9 mouse cellular contexts compared by ENCODE assay signal in the genomic region with DNA sequence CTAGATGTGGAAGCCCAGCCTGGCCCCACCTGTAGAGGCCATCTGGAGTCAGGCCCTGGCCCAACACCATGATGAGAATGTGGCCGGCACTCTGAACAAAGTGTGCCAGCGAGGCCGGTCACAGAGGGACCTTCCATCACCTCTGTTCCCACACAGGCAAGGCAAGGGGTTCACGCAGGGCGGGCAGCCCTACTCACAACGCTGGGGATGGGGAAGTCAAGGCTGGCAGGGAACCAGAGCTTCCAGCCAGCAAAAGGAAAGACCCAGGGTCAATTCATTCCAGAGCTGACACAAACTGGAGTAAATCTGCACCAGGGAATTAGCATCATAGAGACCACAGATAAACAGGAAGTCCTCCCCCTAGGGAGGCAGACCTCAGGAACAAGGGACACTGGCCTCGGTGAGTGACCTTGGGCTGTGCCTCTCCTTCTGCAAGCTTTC. TPM values are rescaled to one million over a fixed set of nuclear protein-coding genes. Genes with fewer than 3 reads are reported as not detected.
DNase-seq lines count a peak whose midpoint lies in the region; ATAC-seq and TF ChIP-seq lines count a peak whose summit lies in the region.
"Had no signal": no experiment of that assay in that cellular context is flagged by ENCODE, and none has a peak within 500 bp of the region (broad histone marks: within the 10 kb centered on the region; RNA-seq: fewer than 3 reads in every experiment).

No protein-coding gene starts in this region.

- DNase-seq in forebrain, embryonic 10.5 days (ENCODE audit: extremely low spot score, low spot score), result no peak
- peak; percentile 31 for DNase-seq in MEL (ENCODE audit: low read depth, low spot score)
- peak; percentile 60 to 63 for DNase-seq in heart, adult 2 months
- peak; percentile 63 for DNase-seq in kidney, adult 9 months
- DNase-seq in right cerebral cortex, adult 18-20 months, result no peak
- no peak for DNase-seq in ovary, postnatal 14 days (ENCODE audit: low spot score)
- DNase-seq: thymus, postnatal 14 days had no signal

- no peak overlapping the region for H3K4me3 ChIP-seq in forebrain, embryonic 13.5 days
- H3K4me3 ChIP-seq in forebrain, embryonic 10.5 days, result no peak overlapping the region
- no peak overlapping the region for H3K4me3 ChIP-seq in MEL (ENCODE audit: control insufficient read depth in 1 of 2, insufficient read depth in 1 of 2, low read depth in 2 of 2, low read length in 2 of 2)
- peak overlapping the region; percentile 9; the same call in 1 of the 2 replicates for H3K4me3 ChIP-seq in heart, adult 2 months

- peaks cover 11% of the 10 kb centered on the region for H3K79me2 ChIP-seq in MEL (ENCODE audit: control insufficient read depth, insufficient read depth, low read length, poor library complexity)
- H3K79me2 ChIP-seq in heart, adult 2 months (replicated peaks; ENCODE audit: control insufficient read depth, insufficient read depth, low read length), result peaks cover 6% of the 10 kb centered on the region

- intact Hi-C loops in heart, adult 2 months (cut with DNase I), result no loop called here

- TF ChIP-seq EP300 in MEL (IDR thresholded peaks at IDR 0.05; ENCODE audit: low read depth in 1 of 2, low read length in 2 of 2), result no peak
- TF ChIP-seq EP300 in heart, adult 2 months (IDR thresholded peaks at IDR 0.05; ENCODE audit: insufficient read depth, low read depth, low read length), result no peak

- H3K36me3 ChIP-seq in forebrain, embryonic 13.5 days (ENCODE audit: poor library complexity, severe bottlenecking), result peaks cover 74% of the 10 kb centered on the region
- H3K36me3 ChIP-seq in forebrain, embryonic 10.5 days (replicated peaks), result peaks cover 83% of the 10 kb centered on the region
- peaks cover 0 to 28% of the 10 kb centered on the region in 2 experiments; a peak in 2 of 4 replicates for H3K36me3 ChIP-seq in MEL (ENCODE audit: control insufficient read depth in 1 of 2, insufficient read depth in 2 of 2, low read length in 2 of 2)
- H3K36me3 ChIP-seq in heart, adult 2 months (ENCODE audit: control insufficient read depth, insufficient read depth, low read length), result peaks cover 30% of the 10 kb centered on the region

- H3K27ac ChIP-seq in forebrain, embryonic 13.5 days, result no peak overlapping the region
- no peak overlapping the region for H3K27ac ChIP-seq in forebrain, embryonic 10.5 days
- no peak overlapping the region; the same call in 1 of the 2 replicates for H3K27ac ChIP-seq in MEL (ENCODE audit: control insufficient read depth, low read depth, low read length)
- peak overlapping the region; percentile 67 for H3K27ac ChIP-seq in heart, adult 2 months

- no peaks in the 10 kb centered on the region for H3K27me3 ChIP-seq in forebrain, embryonic 13.5 days
- H3K27me3 ChIP-seq in forebrain, embryonic 10.5 days (ENCODE audit: poor library complexity, severe bottlenecking), result no peaks in the 10 kb centered on the region
- no peaks in the 10 kb centered on the region for H3K27me3 ChIP-seq in MEL (ENCODE audit: control insufficient read depth in 1 of 2, insufficient read depth in 2 of 2, low read length in 2 of 2)
- no peaks in the 10 kb centered on the region for H3K27me3 ChIP-seq in heart, adult 2 months (ENCODE audit: control insufficient read depth, insufficient read depth, low read length)

- 76% methylated on average over 7 of the region's 7 CpGs for WGBS in forebrain, embryonic 13.5 days
- WGBS in forebrain, embryonic 10.5 days, result 71% methylated on average over 7 of the region's 7 CpGs
- 7% methylated on average over 7 of the region's 7 CpGs for WGBS in heart, adult 2 months

- H3K4me2 ChIP-seq in forebrain, embryonic 13.5 days, result no peak overlapping the region

- peaks cover 62% of the 10 kb centered on the region for H3K4me1 ChIP-seq in forebrain, embryonic 13.5 days
- peaks cover 69% of the 10 kb centered on the region for H3K4me1 ChIP-seq in forebrain, embryonic 10.5 days
- H3K4me1 ChIP-seq in MEL (ENCODE audit: control insufficient read depth in 1 of 2, insufficient read depth in 2 of 2, low read length in 2 of 2), result peaks cover 14 to 33% of the 10 kb centered on the region in 2 experiments
- peaks cover 62% of the 10 kb centered on the region for H3K4me1 ChIP-seq in heart, adult 2 months (ENCODE audit: control insufficient read depth, insufficient read depth, low read length)

- TF ChIP-seq RAD21 in MEL (IDR thresholded peaks at IDR 0.05; ENCODE audit: low read depth, low read length), result no peak

- TF ChIP-seq CTCF in MEL (IDR thresholded peaks at IDR 0.05 in 2 of 3, conservative IDR thresholded peaks at IDR 0.05 in 1 of 3; ENCODE audit: control insufficient read depth in 1 of 3, insufficient read depth in 1 of 3, low read depth in 2 of 3, low read length in 3 of 3, poor library complexity in 1 of 3, severe bottlenecking in 1 of 3), result no peak
- TF ChIP-seq CTCF in heart, adult 2 months (IDR thresholded peaks at IDR 0.05), result no peak

- H3K9me3 ChIP-seq in forebrain, embryonic 13.5 days (replicated peaks), result no peaks in the 10 kb centered on the region
- no peaks in the 10 kb centered on the region for H3K9me3 ChIP-seq in forebrain, embryonic 10.5 days
- no peaks in the 10 kb centered on the region for H3K9me3 ChIP-seq in MEL (replicated peaks; ENCODE audit: insufficient read depth, low read length)

- no peak for TF ChIP-seq POLR2A in MEL (IDR thresholded peaks at IDR 0.05; ENCODE audit: control insufficient read depth in 1 of 2, insufficient read depth in 1 of 2, low read depth in 1 of 2, low read length in 2 of 2, poor library complexity in 1 of 2)
- TF ChIP-seq POLR2A in heart, adult 2 months (IDR thresholded peaks at IDR 0.05; ENCODE audit: insufficient read depth, low read depth, low read length), result no peak

- ATAC-seq in forebrain, embryonic 13.5 days, result no peak
- ATAC-seq in monocyte, adult 5-6 weeks (replicated peaks; ENCODE audit: insufficient number of reproducible peaks, low FRiP score, low TSS enrichment, poor library complexity, severe bottlenecking), result no peak

- 0 out of 2 replicates have a peak overlapping the region, but pooled peaks have one; percentile 13 for H3K9ac ChIP-seq in forebrain, embryonic 13.5 days
- H3K9ac ChIP-seq in MEL (ENCODE audit: control insufficient read depth, low read depth, low read length, poor library complexity, severe bottlenecking), result no peak overlapping the region; the same call in 1 of the 2 replicates
- H3K9ac ChIP-seq in heart, adult 2 months (ENCODE audit: low read depth, low read length), result peak overlapping the region; percentile 33; the same call in 1 of the 2 replicates

TF ChIP-seq in MEL, 35 proteins besides CTCF, POLR2A, EP300 and RAD21:
- no peak for TF ChIP-seq TBP (IDR thresholded peaks at IDR 0.05; ENCODE audit: low read depth, low read length)

RNA-seq across cellular contexts. Expression of a gene that starts 18.9 kb away (rescaled TPM):
- 200 and 208 TPM in 2 replicates for polyA plus RNA-seq in forebrain, embryonic 13.5 days (2015; fragmentation: Nextera tagmentation; extraction: Ambion mirVana)
- 117 and 123 TPM in 2 replicates for polyA plus RNA-seq in forebrain, embryonic 10.5 days (2016; fragmentation: Nextera tagmentation; extraction: Ambion mirVana)
- total RNA-seq in MEL (2012; rRNA removed), result 28.5 and 33.3 TPM in 2 replicates
- polyA plus RNA-seq in MEL (2012; ENCODE audit: insufficient read depth in 1 of 2, insufficient read length in 2 of 2, low read depth in 1 of 2, low replicate concordance in 2 of 2, missing spikeins in 1 of 2), result 10 to 100 TPM in 1 of 2 experiments, not detected in 1; 58.1 TPM
- 10 to 100 TPM; 46.5 to 48.3 TPM for total RNA-seq in heart, adult 2 months (2021)
- polyA plus RNA-seq in heart, adult 2 months (2012; rRNA removed), result 62.6 and 63.6 TPM in 2 replicates
- total RNA-seq in monocyte, adult 5-6 weeks (2017), result 40.4 to 66.9 TPM (median 49.9 TPM) in 3 replicates

RNA-seq across cellular contexts. Expression of a gene that starts 33.1 kb away (rescaled TPM):
- 29.4 and 31.3 TPM in 2 replicates for polyA plus RNA-seq in forebrain, embryonic 13.5 days (2015; fragmentation: Nextera tagmentation; extraction: Ambion mirVana)
- 50.0 and 56.1 TPM in 2 replicates for polyA plus RNA-seq in forebrain, embryonic 10.5 days (2016; fragmentation: Nextera tagmentation; extraction: Ambion mirVana)
- total RNA-seq in MEL (2012; rRNA removed), result 7.2 and 7.5 TPM in 2 replicates
- 10 to 100 TPM in 1 of 2 experiments, not detected in 1; 28.4 TPM for polyA plus RNA-seq in MEL (2012; ENCODE audit: insufficient read depth in 1 of 2, insufficient read length in 2 of 2, low read depth in 1 of 2, low replicate concordance in 2 of 2, missing spikeins in 1 of 2)
- 10 to 100 TPM; 38.7 to 42.9 TPM for total RNA-seq in heart, adult 2 months (2021)
- polyA plus RNA-seq in heart, adult 2 months (2012; rRNA removed), result 83.1 and 84.2 TPM in 2 replicates
- total RNA-seq in monocyte, adult 5-6 weeks (2017), result 10.6 to 25.9 TPM (median 19.9 TPM) in 3 replicates

Comparison
In these comparisons a context has a peak if more than half of its experiments do, and no peak if none do; other contexts are left out.
1. DNase-seq: peak in MEL (single experiment), heart, adult 2 months (2 of 2) and kidney, adult 9 months (single experiment); none in forebrain, embryonic 10.5 days (single experiment), right cerebral cortex, adult 18-20 months (single experiment) and ovary, postnatal 14 days (single experiment).